Mouse (Mus musculus) embryo, embryonic 11.5 days (tissue): ENCODE results near the gene Gfpt1.

ENCODE experiments used
- DNase-seq: peaks from one replicate; pipeline ENCODE4 v3.0.0-alpha.2; 2012; ENCODE audit warnings: low read depth, low spot score

Gene Gfpt1

GRCm38 (mm10) chr6:87100297-87101020 is 57.8 kb downstream of the Gfpt1 start:
- no peak for DNase-seq

DNA sequence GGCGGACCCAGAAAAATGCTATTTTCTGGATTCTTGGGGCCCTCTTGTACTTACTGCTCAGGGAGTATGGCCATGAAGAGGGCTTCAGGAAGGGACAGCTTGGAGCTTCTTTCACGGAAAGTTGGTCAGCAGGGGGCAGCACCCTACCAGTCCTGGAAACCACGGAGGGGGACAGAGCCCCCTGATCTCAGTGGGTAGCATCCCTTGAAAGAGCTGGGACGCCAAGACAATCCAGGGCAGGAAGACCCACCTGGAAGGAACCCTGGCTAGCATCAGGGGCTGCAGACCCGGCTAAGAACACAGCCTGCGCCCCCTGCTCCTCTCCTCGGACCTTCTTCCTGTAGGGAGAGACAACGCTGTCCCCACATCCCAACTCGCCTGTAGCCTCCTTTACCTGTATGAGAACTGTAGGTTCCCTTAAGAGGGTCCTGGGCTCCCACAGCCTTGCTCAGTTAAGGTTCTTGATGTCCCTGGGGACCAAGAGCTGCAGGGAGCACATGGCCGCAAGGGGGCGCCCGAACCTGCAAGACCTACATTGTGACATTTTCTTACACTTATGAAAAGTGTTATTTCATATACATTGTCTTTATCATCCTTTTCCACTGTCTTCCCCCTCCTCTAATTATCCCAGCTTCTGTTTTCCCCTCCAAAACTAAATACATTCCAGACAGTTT is 58.8 kb downstream of the Gfpt1 start:
- peak; percentile 72 for DNase-seq

- DNase-seq, result no peak
Measured at GRCm38 (mm10) chr6:87101955-87102353, 59.3 kb downstream of the Gfpt1 start.

GRCm38 (mm10) chr6:87102421-87102911 is 59.8 kb downstream of the Gfpt1 start:
- DNase-seq, result no peak

DNA sequence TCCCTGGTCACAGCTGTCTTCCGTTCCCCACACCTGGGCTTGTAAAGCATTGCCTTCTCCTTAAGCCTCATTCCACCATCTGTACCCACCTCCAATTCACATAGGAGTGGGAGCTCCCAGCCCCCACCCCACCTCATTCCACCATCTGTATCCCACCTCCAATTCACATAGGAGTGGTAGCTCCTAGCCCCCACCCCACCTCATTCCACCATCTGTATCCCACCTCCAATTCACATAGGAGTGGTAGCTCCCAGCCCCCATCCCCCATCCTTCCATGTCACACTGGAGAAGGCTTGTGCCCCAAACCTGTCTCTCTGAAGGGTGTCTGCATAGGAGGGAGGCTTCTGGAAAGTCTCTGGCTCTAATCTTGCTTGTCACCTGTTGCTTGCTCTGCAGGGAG is 60.7 kb downstream of the Gfpt1 start:
- DNase-seq, result no peak

GRCm38 (mm10) chr6:87104123-87104796 is 61.6 kb downstream of the Gfpt1 start, which contains the start of gene D6Ertd527e:
D6Ertd527e (plus strand) TSS chr6:87104746.
- DNase-seq, result no peak

- DNase-seq, result no peak
Measured at GRCm38 (mm10) chr6:87111493-87111892, 68.8 kb downstream of the Gfpt1 start.

DNA sequence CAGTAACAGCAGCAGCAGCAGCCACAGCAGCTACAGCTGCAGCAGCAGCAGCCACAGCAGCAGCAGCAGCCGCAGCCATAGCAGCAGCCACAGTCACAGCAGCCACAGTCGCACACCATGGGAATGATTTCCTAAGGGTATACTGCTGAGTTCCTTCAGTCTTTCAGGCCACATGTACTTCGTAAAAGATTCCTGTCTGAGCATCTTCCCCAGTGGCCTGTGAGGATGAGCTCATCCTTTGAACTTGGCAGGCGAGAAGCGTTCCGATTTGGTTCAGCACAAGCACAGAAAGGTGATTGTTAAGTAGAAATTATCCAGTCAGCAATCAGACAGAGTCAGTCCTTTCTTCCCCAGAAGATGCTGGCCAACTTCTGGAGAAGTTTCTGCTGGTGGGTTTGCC is 69.5 kb downstream of the Gfpt1 start:
- DNase-seq, result no peak

DNA sequence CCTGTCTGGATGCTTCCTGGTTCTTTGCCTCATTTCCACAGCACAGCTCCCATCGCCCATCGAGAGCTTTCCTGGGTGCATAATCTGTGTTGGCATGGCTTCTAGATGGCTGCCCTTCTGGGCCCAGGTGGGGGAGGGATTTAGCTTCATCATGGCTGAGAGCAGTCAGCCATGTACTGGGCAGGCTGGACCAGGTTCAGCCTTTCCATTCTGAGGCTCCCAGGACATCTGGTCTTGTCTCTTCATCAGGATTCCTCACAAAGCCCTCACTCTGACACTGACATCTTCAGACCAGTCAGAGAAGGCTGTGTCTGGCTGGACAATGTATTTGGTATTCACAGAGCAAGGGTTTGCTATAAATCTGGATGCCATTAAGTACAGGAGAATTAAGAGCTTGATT is 73.3 kb downstream of the Gfpt1 start:
- no peak for DNase-seq

- no peak for DNase-seq
Measured at GRCm38 (mm10) chr6:87116596-87116995, 74.0 kb downstream of the Gfpt1 start.

DNA sequence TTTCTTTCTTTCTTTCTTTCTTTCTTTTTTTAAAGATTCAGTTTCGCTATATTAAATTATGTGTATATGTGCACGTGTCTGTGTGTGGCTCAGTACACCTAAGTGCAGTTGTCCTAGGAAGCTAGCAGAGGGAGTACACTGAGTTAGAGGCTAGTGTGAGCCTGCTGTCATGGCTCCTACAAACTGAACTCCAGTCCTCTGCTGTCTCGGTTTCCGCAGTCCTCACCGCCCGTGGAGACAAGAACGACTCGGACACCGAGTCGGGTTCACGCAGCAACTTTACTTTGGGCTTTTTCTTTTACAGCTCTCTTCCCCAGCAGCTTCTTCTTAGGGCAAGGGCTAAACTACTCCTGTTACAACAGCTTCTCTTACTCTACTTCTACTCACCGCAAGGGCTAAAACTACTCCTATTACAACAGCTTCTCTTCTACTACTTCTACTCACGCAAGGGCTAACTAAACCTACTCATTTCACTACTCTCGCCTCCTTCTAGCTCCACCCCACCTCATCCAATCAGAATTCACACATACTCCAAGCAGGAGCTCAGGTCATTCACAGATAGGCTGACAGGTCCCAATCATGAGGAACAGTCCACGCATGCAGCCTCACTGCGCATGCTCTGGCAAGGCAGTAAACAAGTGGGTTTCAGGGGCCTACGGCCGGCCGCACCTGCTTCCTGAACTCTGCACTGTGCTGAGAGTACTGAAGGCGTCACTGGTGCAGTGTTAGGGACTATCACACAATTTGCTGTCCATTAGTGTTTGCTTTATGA is 76.6 kb downstream of the Gfpt1 start:
- DNase-seq, result no peak

GRCm38 (mm10) chr6:87119975-87120374 is 77.3 kb downstream of the Gfpt1 start:
- DNase-seq, result no peak

DNA sequence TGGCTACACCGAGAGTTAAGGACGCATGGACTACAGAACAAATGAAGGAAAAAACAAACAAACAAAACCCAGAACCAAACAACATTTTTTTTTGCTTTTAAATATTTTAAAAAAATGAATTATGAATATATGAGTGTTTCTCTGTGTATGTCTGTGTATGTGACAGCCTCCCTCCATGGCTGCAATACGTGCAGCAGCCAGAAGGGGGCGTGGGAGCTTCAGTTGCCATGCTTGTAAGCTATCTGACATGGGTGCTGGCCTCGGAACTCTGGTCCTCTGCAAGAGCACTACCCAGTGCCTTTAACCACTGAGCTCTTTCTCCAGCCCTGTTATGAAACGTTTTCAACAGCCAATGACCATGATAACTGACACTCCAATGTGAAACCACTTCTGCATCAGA is 78.0 kb downstream of the Gfpt1 start:
- no peak for DNase-seq

DNA sequence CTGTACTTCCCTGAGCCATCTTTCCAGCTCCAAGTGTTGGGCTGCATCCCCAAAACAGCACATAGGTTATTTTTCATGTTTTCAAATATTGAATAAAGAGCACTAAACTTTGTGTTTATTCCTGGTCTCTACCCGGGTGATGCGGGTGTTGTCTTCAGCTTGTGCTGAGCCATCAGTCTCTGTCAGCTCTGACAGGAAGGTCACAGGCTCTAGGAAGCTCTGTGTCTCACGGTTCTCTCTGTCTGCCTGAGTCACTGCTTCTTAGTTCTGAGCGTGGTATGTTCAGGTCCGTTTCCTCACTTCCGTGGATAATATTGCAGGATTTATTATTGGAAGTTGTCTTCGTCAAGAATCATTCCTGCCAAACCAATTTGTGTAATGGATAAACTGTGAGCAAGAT is 79.3 kb downstream of the Gfpt1 start:
- DNase-seq, result no peak

GRCm38 (mm10) chr6:87123406-87123805 is 80.8 kb downstream of the Gfpt1 start:
- no peak for DNase-seq

DNA sequence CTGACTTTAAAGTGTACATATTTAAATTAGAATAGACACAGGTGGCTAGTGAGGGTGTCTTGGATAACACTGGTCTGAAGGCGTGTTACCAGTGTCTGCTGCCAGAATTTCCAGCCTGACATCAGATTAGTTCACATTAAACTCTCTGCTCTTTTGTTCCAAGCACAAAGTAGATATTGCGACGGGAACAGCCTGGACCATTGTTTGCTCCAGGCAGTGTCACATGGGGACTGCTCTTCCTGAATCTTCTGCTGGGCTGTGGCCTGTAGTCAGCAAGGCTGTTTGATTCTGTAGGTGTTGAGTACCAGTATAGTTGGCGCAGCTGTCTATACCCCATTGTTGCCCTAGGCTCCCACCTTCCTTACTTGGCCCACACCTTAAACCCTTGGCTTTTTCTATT is 81.3 kb downstream of the Gfpt1 start:
- DNase-seq, result no peak

DNA sequence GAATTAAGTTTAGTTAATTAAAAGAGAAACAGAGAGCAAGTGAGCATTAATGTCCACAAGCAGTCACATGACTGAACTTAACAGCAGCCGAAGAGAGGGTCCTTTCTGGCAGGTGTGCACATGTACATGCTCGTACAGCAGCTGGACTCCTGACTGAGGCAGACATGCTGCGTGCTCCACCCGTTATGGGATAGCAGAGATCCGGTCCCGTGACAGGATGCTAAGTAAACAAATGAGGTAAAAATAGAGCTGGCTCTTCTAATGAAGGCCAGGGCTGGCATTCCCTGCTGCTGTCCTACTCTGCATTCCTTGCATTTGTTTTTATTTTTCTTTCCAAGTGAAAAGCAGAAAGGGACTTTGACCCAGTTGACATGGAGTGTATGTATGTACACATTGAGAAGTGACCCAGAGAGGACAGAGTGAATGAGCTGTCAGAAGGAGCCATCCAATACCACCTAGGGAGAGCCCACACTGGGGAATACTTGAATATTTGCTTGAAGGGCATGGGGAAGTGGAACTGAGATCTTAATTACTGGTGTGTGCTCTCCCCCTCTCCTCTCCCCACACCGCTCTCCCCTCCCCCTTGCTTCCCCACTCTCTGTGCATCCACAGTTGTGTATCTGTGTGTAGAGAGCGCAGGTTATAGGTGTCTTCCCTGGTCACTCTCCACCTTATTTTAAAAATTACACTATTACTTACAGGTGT is 84.6 kb downstream of the Gfpt1 start:
- DNase-seq, result no peak

GRCm38 (mm10) chr6:87129861-87130260 is 87.2 kb downstream of the Gfpt1 start:
- no peak for DNase-seq

GRCm38 (mm10) chr6:87130628-87131027 is 88.0 kb downstream of the Gfpt1 start:
- DNase-seq, result no peak

DNA sequence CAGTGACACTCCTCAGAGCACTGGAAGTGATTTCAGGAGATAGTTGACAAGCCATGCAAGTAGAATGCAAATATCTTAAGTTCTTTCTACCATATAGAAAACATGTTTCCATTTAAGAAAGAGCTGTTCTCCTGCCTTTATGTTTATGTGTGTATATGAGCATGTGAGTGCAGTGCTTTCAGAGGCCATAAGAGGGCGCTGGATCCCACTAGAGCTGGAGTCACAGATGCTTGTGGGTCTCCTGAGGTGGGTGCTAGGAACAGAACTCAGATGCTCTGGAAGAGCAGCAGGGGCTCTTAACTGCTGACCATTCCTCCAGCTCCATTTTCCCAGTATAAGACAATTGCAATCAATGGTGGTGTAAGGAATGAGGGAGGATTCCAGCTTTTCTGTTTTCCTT is 88.4 kb downstream of the Gfpt1 start:
- DNase-seq, result no peak

DNA sequence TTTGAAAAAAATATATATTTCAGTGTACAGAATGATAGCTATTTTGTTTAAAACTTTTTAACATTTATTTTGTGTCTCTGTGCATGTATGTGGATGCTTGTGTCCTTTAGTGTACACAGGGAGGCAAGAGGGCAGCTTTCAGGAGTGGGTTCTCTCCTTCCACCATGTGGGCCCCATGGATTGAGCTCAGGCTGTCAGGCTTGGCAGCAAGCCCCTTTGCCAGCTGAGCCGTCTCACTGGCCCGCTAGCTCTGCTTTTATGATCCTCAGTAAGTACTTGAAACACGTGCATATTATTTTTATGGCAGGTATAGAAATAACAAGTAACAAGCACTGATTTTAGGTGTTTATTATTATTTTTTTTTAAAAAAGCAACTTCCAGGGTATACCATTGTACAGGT is 90.9 kb downstream of the Gfpt1 start:
- DNase-seq, result no peak
